Mouse (Mus musculus) liver, embryonic 16.5 days (tissue): ENCODE data around the gene Sbf2. TPM values are rescaled to one million over a fixed set of nuclear protein-coding genes. Genes with fewer than 3 reads are reported as not detected.

Experiments
- ATAC-seq: fragments of 200-750 bp; cut with Nextera tagmentation; 2 replicates; pipeline ENCODE4 v1.8.0; 2017; ENCODE audit warnings: low read depth, mild to moderate bottlenecking, moderate number of reproducible peaks, moderate library complexity
- H3K27ac ChIP-seq: fragments of 300-500 bp; sonication (generic); 2 replicates; pipeline ENCODE4 v1.5.1; 2014; ENCODE audit warnings: mild to moderate bottlenecking, low read length
- H3K27me3 ChIP-seq: fragments of 300-500 bp; sonication (generic); 2 replicates; pipeline ENCODE4 v1.6.1; 2014; ENCODE audit warnings: low read depth, low read length, mixed read lengths; ENCODE audit not compliant: control insufficient read depth, insufficient read depth
- H3K36me3 ChIP-seq: fragments of 300-500 bp; sonication (generic); 2 replicates; pipeline ENCODE4 v1.6.1; 2014; ENCODE audit warnings: mild to moderate bottlenecking; ENCODE audit not compliant: control insufficient read depth, insufficient read depth
- H3K4me1 ChIP-seq: fragments of 300-500 bp; sonication (generic); 2 replicates; pipeline ENCODE4 v1.6.1; 2014; ENCODE audit warnings: low read depth, low read length, mixed read lengths; ENCODE audit not compliant: control insufficient read depth
- H3K4me2 ChIP-seq: fragments of 300-500 bp; sonication (generic); 2 replicates; pipeline ENCODE4 v1.6.1; 2014; ENCODE audit warnings: low read depth, low read length, mixed read lengths
- H3K4me3 ChIP-seq: fragments of 300-500 bp; sonication (generic); 2 replicates; pipeline ENCODE4 v1.5.1; 2014; ENCODE audit warnings: low read depth, mild to moderate bottlenecking, low read length
- H3K9ac ChIP-seq: fragments of 300-500 bp; sonication (generic); 2 replicates; pipeline ENCODE4 v1.6.1; 2014; ENCODE audit warnings: low read depth, low read length
- H3K9me3 ChIP-seq: fragments of 300-500 bp; sonication (generic); replicated peaks from 2 replicates; pipeline ENCODE4 v1.6.1; 2016; ENCODE audit warnings: low read length; ENCODE audit not compliant: control insufficient read depth
- WGBS: fragments of 180-500 bp; shearing (Covaris S2); extraction: QIAGEN DNeasy Blood & Tissue Kit; methylation state at CpG from one replicate; pipeline ENCODE4 v1.1.7; 2014; ENCODE audit not compliant: insufficient replicate concordance; 5-methylcytosine and 5-hydroxymethylcytosine counted together
- polyA plus RNA-seq: library from polyadenylated mRNA; unstranded; fragments of >200 nt; fragmentation: Nextera tagmentation; extraction: Ambion mirVana; gene quantifications from 2 replicates; pipeline ENCODE4 v1.2.1, GENCODE M21; 2015

The Sbf2 gene
- polyA plus RNA-seq, 1 experiment from 2014 or later, result 7.3 TPM

DNA sequence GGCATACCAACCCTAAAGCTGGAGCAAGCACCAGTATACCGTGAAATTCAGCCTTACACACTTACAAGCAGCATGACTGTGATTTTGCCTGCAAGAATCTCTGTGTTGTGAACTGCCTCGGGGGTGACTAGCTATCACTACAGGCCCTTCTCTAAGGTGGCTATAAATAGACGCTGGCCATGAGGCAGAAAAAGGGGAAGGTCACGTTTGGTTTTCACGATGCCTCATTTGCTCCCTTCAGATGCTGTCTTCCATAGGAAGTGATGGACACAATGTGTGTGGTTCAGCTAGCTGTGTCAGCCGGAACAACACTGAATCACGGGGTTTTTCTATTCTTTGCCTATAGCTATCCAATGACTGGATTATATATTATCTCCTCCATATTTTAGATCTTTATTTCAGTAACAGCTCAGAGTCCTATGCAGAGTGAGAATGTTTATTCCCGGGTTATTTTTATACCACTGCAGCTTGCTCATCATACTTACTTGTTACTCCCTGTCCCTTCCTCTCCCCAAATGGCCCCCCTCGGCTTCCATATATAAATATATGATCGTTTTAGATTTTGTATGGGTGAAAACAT lies 235.3 kb downstream of the Sbf2 start:
- H3K4me3 ChIP-seq, result no peak overlapping the region
- no peak for ATAC-seq
- H3K9me3 ChIP-seq, result no peaks in the 10 kb centered on the region
- no peak overlapping the region for H3K9ac ChIP-seq
- no peak overlapping the region for H3K27ac ChIP-seq
- no peak overlapping the region for H3K4me2 ChIP-seq
- 26% methylated on average over 10 of the region's 10 CpGs for WGBS
- H3K36me3 ChIP-seq, result no peaks in the 10 kb centered on the region
- H3K4me1 ChIP-seq, result no peaks in the 10 kb centered on the region
- no peaks in the 10 kb centered on the region for H3K27me3 ChIP-seq

DNA sequence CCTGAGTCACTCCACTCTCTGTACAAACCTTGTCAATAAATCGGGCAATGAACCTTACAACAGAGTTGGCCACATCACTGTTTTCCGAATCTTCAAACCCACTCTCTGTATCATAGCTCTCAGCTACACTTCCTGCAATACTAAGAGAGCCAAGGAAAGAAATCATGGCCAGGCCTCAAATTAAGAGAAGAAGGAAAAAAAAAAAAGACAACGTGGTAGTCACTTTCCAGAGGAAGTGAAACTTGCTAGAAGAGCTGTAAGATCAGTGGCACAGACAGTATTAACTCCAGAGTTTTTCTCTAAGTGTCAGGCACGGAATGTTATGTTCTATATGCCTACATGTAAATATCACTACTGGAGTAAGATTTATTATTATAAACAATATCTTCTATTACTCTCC lies 242.2 kb downstream of the Sbf2 start:
- Histone ChIP-seq H3K9ac (no peak overlapping the region), H3K9me3 (no peaks in the 10 kb centered on the region), H3K36me3 (no peaks in the 10 kb centered on the region), H3K4me1 (no peaks in the 10 kb centered on the region), H3K4me2 (no peak overlapping the region), H3K27ac (no peak overlapping the region), H3K4me3 (no peak overlapping the region), H3K27me3 (no peaks in the 10 kb centered on the region)
- no peak for ATAC-seq
- WGBS, result 44% methylated on average over 4 of the region's 4 CpGs

DNA sequence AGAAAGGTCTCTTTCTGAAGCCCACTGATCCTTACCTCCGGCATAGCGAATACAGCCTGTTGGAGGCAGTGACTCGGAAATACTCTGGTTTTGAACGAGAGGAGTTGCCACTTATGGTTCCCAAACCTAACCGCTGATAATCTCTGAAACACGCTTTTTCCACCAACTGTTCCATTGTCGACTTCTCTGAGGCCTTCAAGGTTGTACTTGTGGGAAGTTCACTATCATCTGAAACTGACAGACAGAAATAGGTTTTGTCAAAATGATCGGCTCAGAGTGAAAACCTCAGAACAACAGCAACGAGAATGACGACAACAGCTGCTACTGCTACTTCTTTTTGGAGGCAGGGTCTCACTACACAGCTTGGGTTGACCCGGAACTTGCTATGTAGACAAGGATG lies 252.7 kb downstream of the Sbf2 start:
- whole genome bisulfite sequencing, result 65% methylated on average over 11 of the region's 11 CpGs
- H3K36me3 ChIP-seq, result no peaks in the 10 kb centered on the region

DNA sequence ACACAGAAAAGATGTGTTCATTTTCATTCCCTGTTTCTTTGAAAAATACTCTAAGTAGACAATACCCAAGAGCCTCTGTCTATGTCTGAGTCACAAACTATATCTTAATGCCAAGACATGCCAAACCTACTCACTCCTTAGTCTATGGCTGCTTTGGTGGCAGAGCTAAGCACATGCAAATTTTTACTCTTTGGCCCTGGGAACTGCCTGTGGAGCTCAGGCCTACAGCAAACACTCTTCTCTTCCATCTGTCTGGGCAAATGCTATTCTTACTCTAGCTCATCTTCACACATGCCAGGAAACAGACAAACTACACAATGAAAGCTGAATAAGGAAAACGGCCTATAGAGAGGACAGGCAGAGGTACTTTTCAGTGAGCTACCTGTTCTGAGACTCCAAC lies 253.2 kb downstream of the Sbf2 start:
- Histone ChIP-seq H3K9me3 (no peaks in the 10 kb centered on the region), H3K4me3 (no peak overlapping the region), H3K9ac (no peak overlapping the region), H3K27ac (no peak overlapping the region), H3K4me1 (no peaks in the 10 kb centered on the region), H3K27me3 (no peaks in the 10 kb centered on the region), H3K36me3 (no peaks in the 10 kb centered on the region), H3K4me2 (no peak overlapping the region)
- no peak for ATAC-seq
- 67% methylated on average over 1 of the region's 1 CpGs for WGBS

More for the DNA sequence above, 252.7 kb downstream of the Sbf2 start:
- Histone ChIP-seq H3K9me3 (no peaks in the 10 kb centered on the region), H3K27me3 (no peaks in the 10 kb centered on the region), H3K27ac (no peak overlapping the region), H3K4me1 (no peaks in the 10 kb centered on the region), H3K9ac (no peak overlapping the region), H3K4me3 (no peak overlapping the region), H3K4me2 (no peak overlapping the region)
- ATAC-seq, result no peak

DNA sequence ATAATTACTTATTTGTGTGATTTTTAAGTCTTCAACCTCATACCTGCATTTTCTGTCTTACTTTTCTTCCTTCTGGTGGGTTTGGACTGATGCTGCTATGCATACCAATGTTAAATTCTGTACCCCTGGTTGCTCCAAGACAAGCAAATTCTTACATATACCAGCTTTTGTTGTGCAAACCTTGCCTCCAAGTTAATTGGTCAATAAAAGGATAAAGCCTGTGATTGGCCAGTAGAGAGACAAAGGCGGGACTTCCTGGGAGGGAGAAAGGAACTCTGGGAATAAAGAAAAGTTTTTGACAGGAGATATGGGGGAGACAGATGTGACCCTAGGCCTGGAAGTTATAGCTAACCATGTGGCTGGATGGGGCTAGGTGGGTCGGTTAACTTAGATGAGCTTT lies 255.3 kb downstream of the Sbf2 start:
- Histone ChIP-seq H3K4me1 (no peaks in the 10 kb centered on the region), H3K4me3 (no peak overlapping the region), H3K27ac (no peak overlapping the region), H3K27me3 (no peaks in the 10 kb centered on the region), H3K9me3 (no peaks in the 10 kb centered on the region), H3K9ac (no peak overlapping the region), H3K4me2 (no peak overlapping the region), H3K36me3 (no peaks in the 10 kb centered on the region)
- ATAC-seq, result no peak
- WGBS, result 77% methylated on average over 2 of the region's 2 CpGs

DNA sequence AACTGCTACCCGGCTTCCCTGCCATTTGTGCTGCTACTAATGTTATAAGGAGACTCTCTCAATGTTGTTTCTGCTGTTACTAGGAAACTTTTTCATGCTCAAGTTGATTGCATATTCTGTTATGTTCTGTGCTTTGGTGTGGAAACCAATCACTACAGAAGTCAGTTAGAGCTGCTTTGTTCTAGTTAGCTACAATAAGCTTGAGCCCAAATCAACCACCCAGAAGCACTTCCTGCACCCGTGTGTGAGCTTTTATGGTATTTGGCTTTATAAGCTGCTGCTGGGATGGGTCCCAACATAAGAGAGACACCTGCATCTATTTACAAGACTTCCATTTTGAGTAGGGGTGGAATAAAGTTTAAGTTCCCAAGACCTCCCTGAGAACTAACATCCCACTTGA lies 260.8 kb downstream of the Sbf2 start:
- no peak overlapping the region for H3K4me2 ChIP-seq
- no peak overlapping the region for H3K27ac ChIP-seq
- H3K9me3 ChIP-seq, result no peaks in the 10 kb centered on the region
- no peak overlapping the region for H3K4me3 ChIP-seq
- no peaks in the 10 kb centered on the region for H3K27me3 ChIP-seq
- H3K9ac ChIP-seq, result no peak overlapping the region
- H3K4me1 ChIP-seq, result no peaks in the 10 kb centered on the region
- no peak for ATAC-seq
- 50% methylated on average over 2 of the region's 2 CpGs for WGBS
- H3K36me3 ChIP-seq, result no peaks in the 10 kb centered on the region

DNA sequence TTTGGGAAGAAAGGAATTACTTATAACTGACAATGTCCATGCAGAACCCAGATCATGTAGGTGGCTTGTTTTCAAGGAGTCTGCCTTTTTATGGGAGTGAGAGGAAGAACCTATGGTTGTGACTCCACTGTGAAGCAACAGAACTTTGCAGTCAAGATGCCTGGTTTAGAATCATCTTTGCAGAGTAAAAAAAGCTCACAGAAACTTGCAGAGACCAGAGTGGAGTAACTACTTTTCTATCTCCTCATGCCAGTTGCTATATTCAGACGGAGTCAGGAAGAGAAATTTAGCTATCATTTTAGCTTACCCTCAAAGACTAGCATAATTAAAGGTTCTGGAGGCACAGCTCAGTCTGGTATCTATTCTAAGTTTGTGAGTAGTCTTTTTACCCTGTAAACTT lies 267.5 kb downstream of the Sbf2 start:
- Histone ChIP-seq H3K9me3 (no peaks in the 10 kb centered on the region), H3K27me3 (no peaks in the 10 kb centered on the region), H3K4me2 (no peak overlapping the region), H3K36me3 (no peaks in the 10 kb centered on the region), H3K4me1 (no peaks in the 10 kb centered on the region), H3K4me3 (no peak overlapping the region), H3K27ac (no peak overlapping the region), H3K9ac (no peak overlapping the region)
- 55% methylated on average over 1 of the region's 1 CpGs for whole genome bisulfite sequencing
- no peak for ATAC-seq

DNA sequence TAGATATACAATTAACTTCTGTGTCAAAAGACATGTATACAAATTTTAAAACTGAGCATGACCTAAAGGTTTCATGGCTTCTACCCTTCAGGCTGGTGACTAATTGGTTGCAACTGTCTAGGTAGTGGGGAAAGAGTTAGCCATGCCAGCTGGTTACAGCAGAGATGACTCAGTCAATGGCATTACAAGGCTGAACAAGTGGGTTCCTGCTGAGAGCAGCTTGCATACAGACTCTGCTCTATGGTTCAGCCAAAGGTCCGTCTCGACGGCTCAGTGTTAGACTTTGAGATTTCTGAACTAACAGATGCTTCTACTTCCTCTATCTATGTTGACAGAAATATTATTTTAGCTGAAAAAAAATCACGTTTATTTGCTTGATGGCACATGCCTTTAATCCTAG lies 277.1 kb downstream of the Sbf2 start:
- no peaks in the 10 kb centered on the region for H3K36me3 ChIP-seq
- H3K4me2 ChIP-seq, result no peak overlapping the region
- no peaks in the 10 kb centered on the region for H3K27me3 ChIP-seq
- no peak overlapping the region for H3K27ac ChIP-seq
- H3K9ac ChIP-seq, result no peak overlapping the region
- no peak overlapping the region for H3K4me3 ChIP-seq
- 63% methylated on average over 4 of the region's 4 CpGs for WGBS
- no peaks in the 10 kb centered on the region for H3K9me3 ChIP-seq
- ATAC-seq, result no peak
- no peaks in the 10 kb centered on the region for H3K4me1 ChIP-seq

DNA sequence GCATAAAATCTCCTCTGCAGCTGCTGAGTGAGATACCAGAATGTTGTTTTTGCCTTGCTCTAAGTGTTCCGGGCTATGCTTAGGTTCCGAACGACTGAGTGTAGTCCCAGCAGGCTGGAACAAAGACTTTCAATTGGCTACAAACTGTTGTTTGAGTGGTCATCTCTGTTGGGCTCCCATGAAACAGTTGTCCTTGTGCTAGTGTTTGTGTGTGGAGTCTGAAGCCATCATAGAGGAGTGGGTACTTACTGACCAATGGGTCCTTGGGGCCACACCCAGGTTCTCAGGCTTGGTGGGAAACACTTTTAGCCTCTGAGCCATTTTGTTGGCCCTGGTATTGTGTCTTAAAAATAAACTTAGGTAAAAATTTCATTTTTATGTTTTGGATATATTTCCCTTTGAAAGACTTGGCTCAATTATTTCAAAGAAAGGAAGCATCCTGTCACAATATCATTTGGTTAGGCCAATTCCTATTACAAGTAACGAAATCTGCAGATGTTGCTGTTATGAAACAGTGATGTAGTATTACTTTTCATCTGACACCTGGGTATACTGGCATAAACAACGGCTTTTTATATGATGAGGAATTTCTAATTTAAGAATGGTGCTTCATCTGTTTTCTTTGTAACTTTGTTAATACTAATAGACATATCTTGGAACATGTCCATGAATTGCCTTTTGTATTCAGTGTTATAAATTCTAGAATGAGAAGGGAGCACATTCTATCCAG lies 289.2 kb downstream of the Sbf2 start:
- no peaks in the 10 kb centered on the region for H3K9me3 ChIP-seq
- no peaks in the 10 kb centered on the region for H3K27me3 ChIP-seq
- no peak overlapping the region for H3K27ac ChIP-seq
- no peak overlapping the region for H3K9ac ChIP-seq
- 73% methylated on average over 5 of the region's 5 CpGs for WGBS
- no peak for ATAC-seq
- no peak overlapping the region for H3K4me2 ChIP-seq
- peaks cover 3% of the 10 kb centered on the region for H3K36me3 ChIP-seq
- no peaks in the 10 kb centered on the region for H3K4me1 ChIP-seq
- no peak overlapping the region for H3K4me3 ChIP-seq
